Mouse (Mus musculus) cerebellum, adult 9-11 months (tissue): Measurements from ENCODE around the gene Mkln1.
A peak's percentile ranks its signal among the peaks of the same experiment; 100 is the strongest.
"Not testable (repeated sequence)": the region's sequence is repeated elsewhere in the genome, so short reads cannot be mapped to it uniquely, and the experiment has no call there.

Experiments
- DNase-seq: peaks from one replicate; pipeline ENCODE4 v3.0.0; 2022

The Mkln1 gene

DNA sequence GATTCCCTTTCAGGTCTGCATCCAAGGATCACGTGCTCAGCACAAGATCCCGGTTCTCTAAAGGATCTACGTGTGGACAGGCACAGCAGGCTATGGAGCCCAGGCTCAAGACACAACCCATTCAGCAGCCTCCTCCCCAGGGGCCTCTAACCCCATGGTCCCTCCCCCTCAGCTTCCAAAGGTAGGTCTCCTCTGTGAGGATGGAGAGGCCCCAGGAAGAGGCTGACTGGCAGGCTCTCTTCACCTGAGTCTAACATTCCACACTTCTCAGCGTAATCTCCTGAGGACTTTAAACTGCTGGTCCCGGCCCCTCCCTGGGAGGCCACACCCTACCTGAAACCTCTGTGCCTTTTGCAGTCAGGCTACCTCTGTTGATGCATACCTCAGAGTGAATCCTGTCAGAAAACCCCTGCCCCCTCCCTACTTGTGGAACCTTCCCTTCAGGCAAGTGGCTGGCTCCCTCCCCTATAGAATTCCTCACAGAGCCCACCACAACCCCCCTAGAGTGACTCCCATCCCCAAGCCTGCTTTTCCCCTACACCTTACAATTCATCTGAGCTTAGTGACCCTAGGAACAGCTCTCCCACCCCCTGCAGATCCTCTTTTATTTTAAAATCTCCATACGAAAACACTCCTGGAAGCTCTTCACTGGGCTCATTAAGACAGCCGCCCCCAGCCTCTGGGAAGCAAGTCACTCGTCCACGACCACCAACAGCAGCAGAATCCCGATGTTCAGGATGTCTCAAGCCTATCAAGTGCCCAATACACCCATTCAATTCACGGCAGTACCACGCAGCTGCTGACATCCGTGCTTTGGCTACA, 161.8 kb downstream of the Mkln1 start:
- DNase-seq, result no peak

DNA sequence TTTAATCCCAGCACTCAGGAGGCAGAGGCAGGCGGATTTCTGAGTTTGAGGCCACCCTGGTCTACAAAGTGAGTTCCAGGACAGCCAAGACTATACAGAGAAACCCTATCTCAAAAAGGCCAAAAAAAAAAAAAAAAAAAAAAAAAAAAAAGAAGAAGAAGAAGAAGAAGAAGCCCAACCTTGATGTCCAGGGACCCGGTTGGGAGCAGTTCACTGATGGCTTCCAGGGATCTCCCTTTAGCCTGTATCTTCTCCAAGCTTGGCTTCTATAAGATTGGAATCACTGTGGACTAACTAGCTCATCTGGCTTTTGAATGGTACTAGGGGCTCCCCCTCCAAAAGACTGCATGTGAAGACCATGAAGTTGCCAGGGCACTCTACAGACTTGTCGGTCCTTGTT, 163.4 kb downstream of the Mkln1 start:
- not testable (repeated sequence) for DNase-seq

DNA sequence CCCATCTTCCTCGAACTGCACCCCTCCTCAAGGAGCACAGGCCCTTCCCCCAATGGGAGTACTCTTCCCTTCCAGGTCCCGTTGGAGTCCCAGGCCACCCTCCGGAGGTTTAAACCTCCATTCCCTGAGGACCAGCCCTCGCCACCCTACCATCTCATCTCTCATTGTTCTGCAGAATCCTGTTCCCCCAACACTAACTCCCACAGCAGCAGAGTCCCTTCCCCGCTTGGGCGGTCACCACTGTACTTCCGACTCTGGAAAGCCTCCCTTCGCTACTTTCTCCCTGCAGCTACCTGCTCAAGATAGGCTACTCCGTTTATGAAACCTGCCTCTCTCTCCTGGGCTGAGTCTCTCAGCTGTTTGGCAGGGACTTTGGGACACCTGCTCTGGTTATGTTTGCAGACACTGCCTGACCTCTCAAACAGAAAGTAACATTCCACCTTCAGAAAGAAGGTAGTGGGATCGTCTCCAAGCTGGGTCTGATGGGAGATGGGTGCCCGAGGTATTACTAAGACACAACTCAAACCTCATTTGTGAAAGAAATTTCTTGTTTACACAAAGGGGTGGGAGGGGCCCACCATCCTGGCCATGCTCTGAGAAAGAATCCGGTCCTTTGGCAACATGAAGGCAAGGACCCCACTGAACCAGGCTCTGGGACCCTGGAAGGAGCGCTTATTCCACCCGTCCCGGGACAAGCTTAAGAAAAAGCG, 164.0 kb downstream of the Mkln1 start:
- no peak for DNase-seq

DNA sequence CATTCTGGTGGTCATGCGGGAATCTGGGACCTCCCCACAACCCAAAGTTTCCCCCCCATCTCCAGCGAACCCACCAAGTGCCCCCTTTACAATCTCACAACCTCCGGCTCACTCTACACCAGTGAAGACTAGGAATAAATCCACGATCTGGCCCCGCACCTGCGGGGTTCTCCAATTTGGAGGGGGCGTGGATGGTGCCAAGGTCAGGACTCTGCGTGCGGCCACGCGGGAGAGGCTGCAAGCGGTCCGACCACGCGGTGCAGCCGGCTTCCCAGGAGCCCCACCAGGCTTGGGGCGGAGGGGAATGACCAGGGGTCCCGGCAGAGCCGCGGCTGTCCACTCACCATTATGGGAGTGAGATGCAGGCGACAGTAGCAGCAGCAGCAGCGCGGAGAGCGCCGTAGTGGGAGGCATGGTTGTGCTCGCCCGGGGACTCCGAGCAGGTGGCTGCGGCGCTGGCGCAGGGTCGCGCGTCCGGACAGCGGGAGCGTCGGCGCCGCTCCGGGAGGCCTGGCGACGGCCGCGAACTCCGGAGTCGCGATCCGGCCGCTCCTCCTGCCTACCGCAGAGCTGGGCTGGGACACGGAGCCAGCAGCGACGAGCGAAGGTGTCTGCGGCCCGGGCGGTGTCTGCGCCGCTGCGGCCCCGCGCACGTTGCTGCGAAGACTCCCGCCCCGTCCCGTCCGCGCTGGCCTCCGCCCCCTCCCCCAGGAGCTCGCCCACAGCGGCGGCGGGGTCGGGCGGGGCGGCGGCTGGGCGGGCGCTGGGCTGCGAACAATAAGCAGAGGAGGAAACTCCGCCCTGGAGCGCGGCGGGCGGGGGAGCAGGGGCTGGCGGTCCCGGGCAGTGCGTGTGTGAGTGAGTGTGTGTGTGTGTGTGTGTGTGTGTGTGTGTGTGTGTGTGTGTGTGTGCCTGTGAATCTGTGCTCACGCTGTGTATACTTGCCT, 165.0 kb downstream of the Mkln1 start, which contains the start of gene Podxl:
Gene Podxl, minus strand, starts transcription at position 747 of the 947 bp plus-strand sequence.
- DNase-seq, result peak; percentile 18

DNA sequence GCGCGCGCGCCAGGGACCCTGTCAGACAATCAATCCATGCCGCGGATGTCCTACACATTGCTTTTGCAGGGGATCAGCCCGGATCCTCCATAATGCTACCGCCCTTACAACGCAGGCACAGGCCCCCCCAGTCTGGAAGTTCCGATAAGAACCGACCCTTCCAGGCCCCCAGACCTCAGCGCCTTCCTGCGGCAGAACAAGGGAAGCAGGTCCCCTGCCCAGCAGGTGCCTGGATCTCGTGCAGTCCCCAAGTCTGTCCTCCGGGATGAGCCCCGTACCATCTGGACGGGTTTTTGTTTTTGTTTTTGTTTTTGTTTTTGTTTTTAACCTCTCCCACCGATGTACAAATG, 165.6 kb downstream of the Mkln1 start:
- no peak for DNase-seq

DNA sequence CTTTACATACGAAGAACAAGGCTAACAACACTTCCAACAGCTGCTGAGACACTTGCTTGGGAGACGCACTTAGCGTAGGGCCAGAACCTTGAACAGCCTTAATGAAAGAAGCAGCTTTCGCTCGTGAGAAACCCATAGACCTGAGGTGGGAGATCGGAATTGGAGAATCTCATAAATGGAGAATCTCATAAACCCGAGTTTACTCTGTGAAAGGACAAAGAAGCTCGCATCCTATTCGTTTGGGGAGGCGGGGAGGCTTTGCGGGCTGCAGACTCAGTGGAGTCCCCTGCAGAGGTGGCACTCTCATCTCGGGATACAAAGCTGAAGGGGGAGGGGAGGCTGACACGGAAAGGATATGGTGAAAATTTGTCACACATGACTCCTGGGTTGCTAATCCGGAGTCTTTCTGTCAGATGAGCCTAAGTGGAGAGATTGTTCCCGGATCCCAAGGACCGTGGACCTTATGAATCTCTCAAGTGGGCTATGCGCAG, 166.4 kb downstream of the Mkln1 start:
- DNase-seq, result no peak
